Mouse (Mus musculus) erythroblast, embryonic 14.5 days (primary cell): ENCODE measurements around the gene Ppp4c. TPM values are rescaled to one million over a fixed set of nuclear protein-coding genes. Genes with fewer than 3 reads are reported as not detected.

Source experiments
- H3K27me3 ChIP-seq: 2 replicates; pipeline ENCODE4 v1.6.1; 2012; ENCODE audit warnings: inconsistent platforms; ENCODE audit not compliant: control insufficient read depth
- H3K36me3 ChIP-seq: 2 replicates; pipeline ENCODE4 v1.6.1; 2012; ENCODE audit warnings: mild to moderate bottlenecking, inconsistent platforms; ENCODE audit not compliant: control insufficient read depth
- H3K4me1 ChIP-seq: 2 replicates; pipeline ENCODE4 v1.6.1; 2012; ENCODE audit warnings: inconsistent platforms; ENCODE audit not compliant: control insufficient read depth
- H3K4me3 ChIP-seq: replicated peaks from 2 replicates; pipeline ENCODE3; 2012; ENCODE audit warnings: moderate library complexity, mild to moderate bottlenecking, inconsistent platforms
- H3K9me3 ChIP-seq: 2 replicates; pipeline ENCODE4 v1.6.1; 2012; ENCODE audit warnings: low read length, inconsistent platforms, mixed read lengths; ENCODE audit not compliant: control insufficient read depth
- GATA1 ChIP-seq: IDR thresholded peaks from 2 replicates; pipeline ENCODE4 v1.6.1; 2012; ENCODE audit warnings: low read length, inconsistent platforms, mixed read lengths
- TAL1 ChIP-seq: IDR thresholded peaks from 3 replicates; pipeline ENCODE4 v1.6.1; 2012; ENCODE audit warnings: low read length, inconsistent platforms, mixed read lengths
- polyA plus RNA-seq: library from polyadenylated mRNA; stranded (reverse); fragments of >175 nt; gene quantifications from 2 replicates; pipeline ENCODE4 v1.2.3, GENCODE M21; 2012

The Ppp4c gene
- polyA plus RNA-seq: 11.0 and 12.3 TPM in 2 replicates

- peak within 1 kb of the TSS; percentile 85 for H3K4me3 ChIP-seq
- no peaks in the 10 kb centered on the region for H3K27me3 ChIP-seq
- H3K4me1 ChIP-seq: peaks cover 64% of the 10 kb centered on the region
- peaks cover 67% of the 10 kb centered on the region for H3K36me3 ChIP-seq
- no peaks in the 10 kb centered on the region for H3K9me3 ChIP-seq
- TF ChIP-seq TAL1 (no peak), GATA1 (no peak)
These were observed at the start of gene Ppp4c for GRCm38 (mm10) chr7:126791851-126792720. TSS of gene Ppp4c (minus strand) at chr7:126792496.

GRCm38 (mm10) chr7:126833294-126833693 is 41.0 kb upstream of the Ppp4c start:
- no peaks in the 10 kb centered on the region for H3K9me3 ChIP-seq
- H3K4me1 ChIP-seq: peaks cover 8% of the 10 kb centered on the region
- H3K36me3 ChIP-seq: no peaks in the 10 kb centered on the region
- H3K4me3 ChIP-seq: no peak overlapping the region
- H3K27me3 ChIP-seq: peaks cover 28% of the 10 kb centered on the region
- no peak for TF ChIP-seq TAL1
- TF ChIP-seq GATA1: no peak

GRCm38 (mm10) chr7:126832036-126832598 is 39.8 kb upstream of the Ppp4c start:
- peaks cover 31% of the 10 kb centered on the region for H3K27me3 ChIP-seq
- H3K4me1 ChIP-seq: peaks cover 8% of the 10 kb centered on the region
- peak overlapping the region; percentile 48 for H3K4me3 ChIP-seq
- H3K36me3 ChIP-seq: no peaks in the 10 kb centered on the region
- TF ChIP-seq TAL1 (no peak), GATA1 (no peak)
- no peaks in the 10 kb centered on the region for H3K9me3 ChIP-seq

GRCm38 (mm10) chr7:126831539-126831938 is 39.2 kb upstream of the Ppp4c start, which contains the start of gene 4930451I11Rik:
TSS of gene 4930451I11Rik (minus strand) at chr7:126831639.
- no peaks in the 10 kb centered on the region for H3K36me3 ChIP-seq
- peak within 1 kb of the TSS; percentile 48 for H3K4me3 ChIP-seq
- no peak for TF ChIP-seq TAL1
- no peak for TF ChIP-seq GATA1
- H3K4me1 ChIP-seq: peaks cover 8% of the 10 kb centered on the region
- H3K27me3 ChIP-seq: peaks cover 31% of the 10 kb centered on the region
- no peaks in the 10 kb centered on the region for H3K9me3 ChIP-seq

GRCm38 (mm10) chr7:126825952-126826351 is 33.7 kb upstream of the Ppp4c start:
- H3K4me3 ChIP-seq: no peak overlapping the region
- no peak for TF ChIP-seq GATA1
- TF ChIP-seq TAL1: no peak
- H3K9me3 ChIP-seq: no peaks in the 10 kb centered on the region
- H3K4me1 ChIP-seq: peaks cover 5% of the 10 kb centered on the region
- peaks cover 66% of the 10 kb centered on the region for H3K27me3 ChIP-seq
- H3K36me3 ChIP-seq: no peaks in the 10 kb centered on the region

- Histone ChIP-seq H3K4me1 (peaks cover 5% of the 10 kb centered on the region), H3K4me3 (no peak overlapping the region), H3K9me3 (no peaks in the 10 kb centered on the region), H3K27me3 (peaks cover 62% of the 10 kb centered on the region), H3K36me3 (no peaks in the 10 kb centered on the region)
- TF ChIP-seq GATA1 (no peak), TAL1 (no peak)
These were observed 33.1 kb upstream of the Ppp4c start for GRCm38 (mm10) chr7:126825403-126825802.

GRCm38 (mm10) chr7:126823940-126824339 is 31.6 kb upstream of the Ppp4c start:
- H3K9me3 ChIP-seq: peaks cover 4% of the 10 kb centered on the region
- no peak overlapping the region for H3K4me3 ChIP-seq
- H3K4me1 ChIP-seq: peaks cover 5% of the 10 kb centered on the region
- peaks cover 48% of the 10 kb centered on the region for H3K27me3 ChIP-seq
- H3K36me3 ChIP-seq: no peaks in the 10 kb centered on the region
- no peak for TF ChIP-seq GATA1
- TF ChIP-seq TAL1: no peak

- TF ChIP-seq GATA1 (no peak), TAL1 (no peak)
- H3K4me1 ChIP-seq: peaks cover 5% of the 10 kb centered on the region
- peaks cover 44% of the 10 kb centered on the region for H3K27me3 ChIP-seq
- peaks cover 6% of the 10 kb centered on the region for H3K9me3 ChIP-seq
- H3K36me3 ChIP-seq: no peaks in the 10 kb centered on the region
- H3K4me3 ChIP-seq: no peak overlapping the region
These were observed 31.0 kb upstream of the Ppp4c start for GRCm38 (mm10) chr7:126823202-126823711.

GRCm38 (mm10) chr7:126822741-126823140 is 30.4 kb upstream of the Ppp4c start:
- Histone ChIP-seq H3K27me3 (peaks cover 44% of the 10 kb centered on the region), H3K36me3 (no peaks in the 10 kb centered on the region), H3K9me3 (peaks cover 6% of the 10 kb centered on the region), H3K4me3 (no peak overlapping the region), H3K4me1 (peaks cover 5% of the 10 kb centered on the region)
- TF ChIP-seq TAL1 (no peak), GATA1 (no peak)
